Mouse (Mus musculus) gastrocnemius, adult 18-20 months (tissue): Measurements from ENCODE around the gene Smad3. TPM values are rescaled to one million over a fixed set of nuclear protein-coding genes. Genes with fewer than 3 reads are reported as not detected.

ENCODE experiments used
- DNase-seq: peaks from one replicate; pipeline ENCODE4 v3.0.0; 2021; ENCODE audit warnings: low spot score
- total RNA-seq, 2 experiments: library from RNA; stranded (reverse); gene quantifications; 2 replicates each; pipeline ENCODE4 v1.2.3; 2021

The Smad3 gene
- total RNA-seq, 2 experiments from 2014 or later = 56.8 to 76.4 TPM

DNA sequence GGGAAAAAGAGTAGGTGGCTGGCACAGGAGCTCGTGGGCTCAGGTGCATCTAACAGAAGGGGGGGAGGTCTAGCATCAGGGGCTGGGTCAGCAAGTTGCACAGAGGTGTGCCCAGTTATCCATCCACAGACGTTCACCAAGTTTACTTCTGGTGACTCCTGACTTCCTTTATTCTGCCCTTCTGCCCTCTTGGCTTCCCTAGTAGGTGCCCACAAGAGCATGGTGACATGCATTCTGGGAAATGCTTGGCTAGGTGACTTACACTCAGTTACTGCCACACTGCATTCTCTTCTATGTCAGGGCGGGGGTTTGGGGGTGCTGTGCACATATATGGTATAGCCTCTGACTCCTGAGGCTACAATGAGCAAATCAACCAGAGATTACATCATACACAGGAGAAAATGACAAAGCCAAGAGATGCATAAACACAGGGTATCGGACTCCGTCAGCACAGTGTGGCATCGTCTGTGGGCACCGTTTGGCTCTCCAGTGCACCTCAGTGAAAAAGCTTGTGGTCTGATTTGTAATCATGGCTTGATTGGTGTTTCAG, 54.5 kb downstream of the Smad3 start:
- no peak for DNase-seq

DNA sequence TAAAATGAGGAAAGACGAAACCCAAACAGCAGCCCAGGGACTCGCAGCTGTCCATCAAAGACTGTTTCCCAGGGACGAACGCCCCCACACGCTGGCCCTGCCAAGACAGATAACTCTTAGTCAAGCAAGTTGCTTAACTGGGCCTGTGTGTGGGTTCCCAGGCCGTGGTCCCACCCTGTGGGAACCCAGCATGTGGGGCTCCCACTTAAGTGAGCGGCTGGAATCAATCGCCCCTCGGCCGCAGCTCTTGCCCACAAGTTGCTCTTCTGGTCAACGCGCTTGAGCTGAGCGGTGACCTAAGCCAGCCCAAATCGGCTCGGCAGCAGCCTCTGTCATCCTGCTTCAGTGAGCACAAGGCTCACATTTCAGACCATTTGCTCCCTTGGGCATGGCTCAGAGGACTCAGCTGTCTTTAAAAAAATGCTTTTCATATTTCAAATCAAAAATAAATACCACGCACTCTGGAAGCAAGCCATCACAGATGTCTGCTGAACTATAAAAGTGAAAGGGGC, 55.2 kb downstream of the Smad3 start:
- peak; percentile 79 for DNase-seq

DNA sequence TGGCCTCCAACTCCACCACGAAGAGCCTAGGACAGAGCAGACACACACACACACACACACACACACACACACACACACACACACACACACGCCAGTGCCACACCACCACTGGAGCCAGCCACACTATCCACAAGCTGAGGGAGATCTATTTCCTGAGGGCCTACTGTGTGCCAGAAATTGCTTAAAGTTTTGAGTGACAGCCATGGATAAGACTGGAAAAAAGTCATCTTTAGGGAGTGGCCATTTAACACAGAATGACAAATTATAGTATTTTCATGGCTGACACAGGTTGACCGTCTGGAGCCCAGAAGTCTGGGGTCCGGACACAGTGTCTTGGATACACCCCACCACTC, 55.9 kb downstream of the Smad3 start:
- no peak for DNase-seq

DNA sequence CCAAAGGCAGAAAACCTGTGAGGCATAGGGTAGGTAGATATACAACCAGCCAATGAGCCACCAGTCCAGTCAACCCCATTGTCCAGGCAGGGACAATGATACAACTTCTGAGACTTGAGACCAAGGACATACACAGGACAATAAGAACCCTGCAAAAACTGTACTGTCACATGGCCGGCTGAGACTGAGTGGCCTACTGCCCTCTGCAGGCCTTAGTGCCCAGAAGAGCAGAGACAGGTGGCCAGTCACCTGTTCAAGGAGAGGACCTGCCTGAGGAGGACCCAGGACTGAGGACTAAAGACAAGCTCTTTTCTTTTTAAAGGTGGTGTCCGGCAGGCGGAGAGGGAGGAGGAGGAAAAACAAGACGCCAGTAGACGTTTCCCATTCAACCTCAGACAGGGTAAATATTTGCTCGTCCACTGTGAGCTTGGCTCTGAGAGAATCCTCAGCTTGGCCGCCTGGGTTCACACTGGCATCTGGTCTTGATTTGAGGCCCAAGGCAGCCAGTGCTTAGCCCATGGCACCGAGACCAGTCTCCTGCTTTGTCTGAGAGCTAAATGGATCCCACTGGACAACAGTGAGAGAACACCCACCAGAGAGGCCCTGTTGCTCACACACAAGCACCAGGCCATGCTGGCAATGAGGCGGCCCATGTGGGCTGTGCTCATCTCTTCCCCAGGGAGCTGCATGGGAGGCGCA, 56.4 kb downstream of the Smad3 start:
- no peak for DNase-seq

DNA sequence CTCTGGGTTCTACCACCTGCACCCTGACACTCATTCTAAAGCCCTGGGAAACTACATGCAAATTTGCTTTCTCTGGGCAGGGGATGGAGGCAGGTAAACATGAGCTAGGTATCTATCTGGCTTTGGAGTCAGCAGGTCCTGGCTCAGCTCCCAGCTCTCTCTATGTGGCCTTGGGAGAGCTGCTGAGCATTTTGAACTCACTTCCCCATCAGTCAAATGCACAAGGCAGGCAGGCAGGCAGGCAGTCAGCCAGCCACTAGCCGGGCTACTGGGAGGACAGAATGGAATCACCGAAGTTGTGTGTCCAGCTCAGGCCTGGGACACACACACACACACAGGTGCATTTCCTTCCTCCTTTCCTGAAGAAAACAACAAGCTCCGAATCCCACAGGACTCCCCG, 58.6 kb downstream of the Smad3 start:
- no peak for DNase-seq

DNA sequence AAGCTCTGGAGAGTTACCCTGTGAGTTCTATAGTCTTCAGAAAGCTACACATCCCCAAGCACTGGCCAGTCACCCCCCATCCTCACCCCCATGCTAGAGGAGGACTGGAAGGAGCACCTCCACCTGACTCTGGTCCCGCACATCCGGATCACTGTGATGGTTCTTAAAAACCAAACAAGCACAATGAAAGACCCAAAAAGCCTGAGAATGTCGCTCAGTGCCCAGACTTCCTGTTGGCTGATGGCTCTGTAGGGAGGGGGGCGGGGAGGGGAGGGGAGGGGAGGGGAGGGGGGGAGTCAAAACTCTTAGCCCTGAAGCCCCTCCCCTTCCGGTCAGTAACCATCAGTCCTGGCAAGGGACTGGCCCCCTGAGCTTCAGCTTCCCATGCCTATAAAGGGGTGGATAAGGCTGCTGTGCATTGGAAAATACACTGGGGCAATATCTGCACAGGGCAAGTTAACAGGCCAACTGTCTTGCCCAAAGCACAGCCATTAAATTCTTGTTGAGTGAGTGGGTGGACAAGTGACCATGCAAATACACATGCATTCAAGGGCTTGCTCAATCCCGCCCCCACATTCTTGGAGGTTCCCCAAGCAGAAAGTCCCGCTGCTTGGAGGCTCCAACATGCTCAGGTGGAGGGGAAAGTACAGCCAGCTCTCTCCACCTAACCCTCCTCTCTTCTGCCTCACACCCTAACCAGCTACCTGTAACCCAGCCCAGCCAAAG, 59.3 kb downstream of the Smad3 start:
- no peak for DNase-seq

DNA sequence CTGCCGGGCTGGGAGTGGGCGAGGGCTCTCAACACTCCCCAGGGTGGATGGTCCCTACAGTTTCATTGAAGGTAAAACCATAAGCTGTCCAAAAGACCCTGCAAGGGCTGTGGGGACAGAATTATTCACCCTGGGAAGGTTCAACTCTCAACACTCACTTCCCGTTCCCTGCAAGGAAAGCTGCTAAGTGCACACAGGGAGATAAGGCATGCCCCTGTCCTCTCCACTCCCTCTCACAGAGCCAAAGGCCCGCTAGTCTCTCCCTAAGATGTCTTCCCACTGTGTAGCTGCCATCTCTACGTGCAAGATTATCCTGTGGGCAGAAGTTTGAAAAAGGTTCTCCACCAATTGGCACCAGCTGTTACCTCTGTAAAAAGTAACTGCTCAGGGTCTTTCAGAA, 60.2 kb downstream of the Smad3 start:
- no peak for DNase-seq

DNA sequence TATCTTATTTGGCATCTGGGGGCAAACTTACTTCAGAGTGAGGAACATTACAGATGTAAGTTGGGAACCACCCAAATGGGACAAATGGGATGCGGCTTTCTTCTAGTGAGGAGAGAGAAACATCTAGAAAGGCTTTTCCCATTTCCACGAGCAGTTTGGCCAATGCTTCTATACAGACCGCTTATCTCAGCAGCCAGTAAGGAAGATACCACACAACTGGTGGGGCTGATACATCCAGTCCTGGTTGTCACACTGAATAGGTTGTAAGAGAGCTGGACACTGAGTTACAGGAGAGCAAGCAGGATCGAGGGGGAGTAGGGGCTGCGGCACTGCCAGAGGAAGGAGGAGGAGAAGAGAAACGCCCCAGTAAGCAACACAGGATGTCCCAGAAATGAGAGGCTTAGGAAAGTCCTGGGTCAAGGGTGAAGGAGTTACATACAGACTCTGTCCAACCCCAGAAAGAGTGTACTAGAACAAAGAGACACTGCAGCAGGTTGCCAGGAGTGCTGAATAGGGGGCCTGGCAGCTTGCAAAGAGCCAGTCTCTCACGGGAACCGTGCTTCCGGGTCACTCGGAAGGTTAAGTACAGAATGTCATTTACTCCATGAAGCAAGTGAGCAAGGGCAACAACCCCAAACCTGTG, 61.2 kb downstream of the Smad3 start:
- DNase-seq = no peak

DNA sequence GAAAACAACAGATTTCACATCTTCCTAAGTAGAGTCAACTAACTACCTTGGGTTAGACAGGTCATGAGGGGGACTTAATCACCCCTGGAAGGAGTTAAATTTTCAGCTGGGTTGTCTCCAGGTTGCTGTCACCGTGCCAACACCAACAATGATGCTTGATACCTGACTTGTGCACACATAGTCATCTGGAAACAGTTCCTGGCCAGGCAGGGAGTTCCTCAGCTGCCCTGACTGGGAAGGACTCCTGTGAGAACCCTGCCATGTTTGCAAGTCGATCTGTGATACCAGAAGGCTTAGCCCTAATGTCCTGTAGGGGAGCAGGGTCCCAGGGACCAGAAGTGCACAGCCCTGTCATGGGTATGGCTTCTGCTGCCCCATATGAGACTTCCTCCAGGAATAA, 65.8 kb downstream of the Smad3 start:
- DNase-seq = no peak

DNA sequence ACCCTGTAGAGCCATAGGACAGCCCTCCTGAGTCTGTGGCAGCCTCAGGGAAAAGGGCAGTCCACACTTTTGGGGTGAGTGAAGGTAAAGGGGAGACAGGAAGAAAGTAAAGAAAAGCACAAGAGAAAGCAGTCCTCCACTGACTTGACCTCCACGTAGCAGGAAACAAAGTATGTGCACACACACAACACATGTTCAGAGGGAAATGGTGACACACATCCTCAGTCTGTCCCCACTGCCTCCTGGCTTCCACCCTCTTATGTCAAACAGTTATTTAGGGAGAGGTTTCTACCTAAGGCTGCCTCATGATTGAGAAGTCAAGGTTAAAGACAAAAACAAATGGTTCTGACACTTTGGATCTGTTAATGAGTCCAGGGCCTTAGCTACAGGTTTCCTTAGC, 67.3 kb downstream of the Smad3 start:
- DNase-seq = no peak

DNA sequence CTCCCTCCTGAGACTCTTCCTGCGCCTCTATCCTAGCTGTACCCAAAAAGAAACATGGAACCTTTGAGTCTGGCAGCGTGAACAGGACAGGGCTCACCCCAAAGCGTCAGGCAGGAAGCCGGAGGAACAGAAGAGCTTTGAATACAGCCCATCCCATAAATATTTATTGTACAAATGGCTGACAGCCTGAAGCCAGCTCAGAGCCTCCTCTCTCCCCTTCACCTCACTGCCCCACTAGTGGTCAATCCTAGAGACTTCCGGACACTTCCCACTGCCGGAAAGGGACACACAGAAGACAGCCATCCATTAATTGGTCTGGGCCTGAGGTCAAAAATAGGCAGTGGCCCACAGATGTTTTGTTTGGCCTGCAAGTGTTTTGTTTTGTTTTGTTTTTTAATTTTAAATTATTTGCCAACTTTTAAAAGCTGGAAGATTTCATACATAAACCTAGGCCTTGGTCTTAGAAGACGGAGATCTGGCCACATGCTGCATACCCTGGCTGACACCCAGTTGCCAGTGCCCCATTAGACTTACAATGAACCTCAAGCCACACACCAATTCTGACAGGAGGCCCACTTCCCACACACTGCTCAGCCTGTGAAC, 70.3 kb downstream of the Smad3 start:
- no peak for DNase-seq

DNA sequence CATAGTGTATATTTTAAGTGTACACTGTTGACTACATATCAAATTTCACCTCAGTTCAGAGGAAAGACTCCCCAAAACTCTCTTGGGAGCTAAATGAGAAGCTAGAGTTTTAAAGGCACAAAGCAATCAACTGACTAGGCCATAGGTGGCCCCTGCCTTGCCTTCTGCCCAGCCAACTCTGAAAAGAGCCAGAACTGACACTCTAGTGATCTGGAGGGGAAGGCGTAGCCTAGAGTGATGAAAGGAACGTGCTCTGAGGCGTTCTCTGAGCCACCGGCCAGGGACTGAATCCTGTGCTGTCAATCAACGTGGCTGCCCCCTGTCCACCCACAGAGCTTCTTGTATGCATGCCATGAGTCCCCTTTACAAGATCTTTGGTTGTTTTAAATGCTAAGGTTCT, 72.4 kb downstream of the Smad3 start:
- no peak for DNase-seq

DNA sequence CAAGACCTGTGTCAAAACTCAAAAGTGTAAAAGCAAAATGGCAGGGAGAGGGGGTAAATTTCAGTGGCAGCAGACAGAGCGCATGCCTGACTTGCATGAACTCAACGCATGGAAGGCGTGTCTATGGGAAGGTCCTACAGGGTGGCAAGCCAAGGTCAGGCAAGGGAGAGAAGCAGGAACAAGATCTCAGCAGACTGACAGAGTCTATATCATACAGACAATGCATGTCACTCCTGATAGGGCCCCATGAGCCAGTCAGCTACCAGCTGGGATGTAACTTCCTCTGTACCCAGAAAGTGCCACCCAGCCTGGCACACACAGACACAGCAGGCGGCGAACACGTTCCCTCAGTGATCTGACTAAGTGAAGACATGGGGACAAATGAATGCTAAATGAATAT, 73.5 kb downstream of the Smad3 start:
- no peak for DNase-seq

DNA sequence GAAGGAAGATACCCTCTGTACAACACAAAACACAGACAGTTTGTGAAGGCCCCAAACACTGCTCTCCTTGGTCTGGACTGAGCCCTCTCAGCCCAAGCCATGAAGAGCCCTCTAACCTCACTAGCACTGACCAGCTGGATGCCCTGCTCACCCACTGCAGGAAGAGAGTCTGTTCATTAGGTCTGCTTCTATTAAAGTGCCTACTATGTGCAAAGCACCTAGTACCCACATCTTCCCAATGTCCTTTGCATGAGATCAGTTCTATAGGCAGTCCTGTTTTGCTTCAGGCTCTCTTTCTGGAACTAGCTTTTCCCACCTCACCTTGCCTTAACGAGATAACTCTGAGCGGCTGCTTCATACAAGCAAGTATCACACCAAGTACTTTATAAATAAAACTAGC, 74.9 kb downstream of the Smad3 start:
- DNase-seq = no peak

DNA sequence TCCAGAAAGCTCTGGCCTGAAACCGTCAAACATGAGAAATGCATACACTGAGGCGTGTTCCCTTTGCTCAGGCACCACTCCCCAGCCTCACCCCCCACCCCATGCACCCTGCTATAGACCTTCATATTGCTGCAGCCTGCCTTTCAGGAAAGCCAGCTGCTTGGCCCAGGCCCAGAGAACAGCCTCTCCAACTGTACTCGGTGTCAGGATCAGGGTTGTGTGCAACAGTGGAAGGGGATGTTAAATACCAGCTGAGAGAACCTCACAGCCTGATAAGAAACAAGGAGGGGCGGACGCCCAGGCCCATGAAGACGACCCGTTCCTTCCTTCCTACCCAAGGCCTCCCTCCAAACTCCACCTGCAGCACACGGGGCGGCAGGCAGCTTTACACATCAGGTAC, 75.5 kb downstream of the Smad3 start:
- DNase-seq = no peak

DNA sequence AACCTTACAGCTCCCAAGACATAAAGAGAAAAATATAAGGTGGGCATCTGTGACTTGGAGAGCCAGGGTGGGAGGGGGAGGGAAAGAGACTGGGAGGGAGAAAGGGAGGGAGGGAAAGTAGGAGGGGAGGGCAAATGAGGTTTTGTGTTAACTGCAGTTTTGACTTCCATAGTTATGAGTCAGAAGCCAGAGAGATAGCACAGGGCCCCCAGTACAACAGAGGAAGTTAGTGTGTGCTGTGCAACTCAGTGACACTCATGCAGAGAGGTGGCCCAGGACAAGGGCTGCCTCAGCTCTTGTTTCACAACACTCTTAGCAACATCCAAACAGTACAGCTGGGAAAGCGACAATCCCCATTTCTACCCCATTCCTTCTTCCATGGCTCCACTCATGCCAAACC, 79.7 kb downstream of the Smad3 start:
- DNase-seq = no peak

DNA sequence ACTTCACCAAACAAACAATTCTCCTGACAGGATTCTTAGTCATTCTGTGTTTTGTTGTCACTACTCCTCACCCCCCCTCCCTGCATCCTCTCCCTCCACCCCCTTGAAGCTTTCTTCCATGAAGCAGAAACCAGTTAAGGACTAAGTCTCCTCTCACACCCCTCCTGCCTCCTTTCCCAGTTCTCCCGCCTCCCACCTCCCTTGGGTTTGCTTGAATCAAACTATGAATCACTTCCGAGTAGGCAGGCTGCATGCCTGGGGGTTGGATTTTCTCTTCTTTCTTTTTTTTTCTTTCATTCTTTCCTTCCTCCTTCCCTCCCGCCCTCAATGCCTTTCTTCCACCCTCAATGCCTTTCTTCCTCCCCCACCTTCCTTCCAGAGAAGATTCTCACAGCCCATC, 80.2 kb downstream of the Smad3 start:
- DNase-seq = no peak

DNA sequence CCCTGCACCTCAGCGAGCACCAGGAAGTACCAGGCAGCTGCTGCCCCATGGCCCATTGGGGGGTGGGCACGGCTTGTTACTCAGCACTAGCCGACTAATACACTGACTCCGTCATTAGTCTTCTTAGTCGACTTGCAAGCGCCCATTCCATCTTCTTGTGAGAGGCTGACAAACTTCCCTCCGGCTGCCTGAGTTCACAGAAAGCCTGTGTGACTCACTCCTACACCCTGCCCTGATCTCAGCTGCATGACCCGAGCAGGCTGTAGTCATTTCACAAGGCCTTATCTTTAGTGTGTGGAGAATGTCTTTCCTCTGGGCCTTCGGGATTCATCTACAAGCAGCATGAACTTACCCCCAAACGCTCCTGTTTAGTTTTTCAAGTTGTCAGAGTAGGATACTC, 83.2 kb downstream of the Smad3 start:
- DNase-seq = no peak

DNA sequence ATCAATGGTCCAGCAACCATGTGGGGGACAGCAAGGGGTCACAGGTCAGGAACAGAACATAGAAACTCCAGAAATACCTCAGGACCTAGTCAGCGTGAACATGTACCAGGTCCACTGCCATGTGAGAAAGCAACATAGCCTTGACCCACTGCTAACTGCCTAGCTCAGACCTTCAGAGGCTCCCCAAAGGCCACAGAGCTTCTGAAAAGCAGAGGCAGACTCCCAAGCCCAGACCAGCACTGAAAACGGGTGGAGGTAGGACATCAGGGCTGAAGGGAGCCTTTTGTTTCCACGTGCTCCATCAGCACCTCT, 84.3 kb downstream of the Smad3 start:
- no peak for DNase-seq

DNA sequence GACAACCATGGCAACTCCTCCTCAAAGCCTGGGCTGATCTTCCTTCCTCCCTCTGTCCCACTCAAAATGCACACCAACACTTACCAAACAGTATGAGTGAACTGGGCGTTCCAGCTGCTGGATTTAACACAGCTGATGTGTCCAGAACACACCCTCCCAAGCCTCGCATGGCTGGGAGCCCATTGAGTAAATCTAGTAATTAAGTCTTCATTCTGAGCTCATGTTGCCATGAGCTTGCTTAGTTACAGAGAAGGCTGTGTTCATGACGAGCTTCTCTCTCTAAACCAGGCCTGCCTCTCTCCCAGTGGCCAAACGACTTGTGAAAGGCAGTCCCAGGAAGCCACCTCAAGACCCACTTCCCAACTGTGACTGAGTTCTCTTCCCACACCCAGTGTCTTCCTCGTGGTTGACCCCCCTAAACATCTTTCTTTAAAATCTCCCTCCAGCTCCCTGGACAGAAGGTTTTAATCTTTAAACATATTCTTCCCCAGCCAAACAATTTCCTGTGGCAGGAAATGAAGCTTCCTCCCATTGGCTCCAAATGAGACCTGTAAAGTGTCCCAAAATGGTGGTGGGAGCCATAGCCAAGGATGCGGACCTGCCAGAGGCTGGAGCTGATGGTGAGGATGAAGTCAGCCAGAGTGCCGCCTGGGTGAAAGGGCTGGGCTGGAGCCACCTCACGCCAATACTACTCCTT, 84.8 kb downstream of the Smad3 start:
- peak; percentile 82 for DNase-seq

DNA sequence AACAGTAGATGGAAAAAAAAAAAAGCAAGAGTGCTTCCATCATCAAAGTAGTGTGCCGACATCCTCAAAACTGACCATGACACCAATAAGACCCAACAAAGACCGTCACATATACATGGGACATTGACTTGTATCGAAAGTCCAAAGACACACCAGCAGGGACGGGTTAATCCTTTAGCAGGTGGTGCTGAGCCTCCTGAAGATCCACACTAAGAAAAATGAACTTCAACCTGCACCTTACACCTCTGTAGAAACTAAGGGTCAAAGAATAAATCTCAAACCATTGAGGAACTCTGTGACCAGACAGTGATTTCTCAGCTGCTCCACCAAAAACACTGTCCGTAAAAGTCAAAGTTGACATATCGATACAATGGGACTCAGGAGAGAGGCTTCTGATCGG, 88.0 kb downstream of the Smad3 start:
- no peak for DNase-seq

DNA sequence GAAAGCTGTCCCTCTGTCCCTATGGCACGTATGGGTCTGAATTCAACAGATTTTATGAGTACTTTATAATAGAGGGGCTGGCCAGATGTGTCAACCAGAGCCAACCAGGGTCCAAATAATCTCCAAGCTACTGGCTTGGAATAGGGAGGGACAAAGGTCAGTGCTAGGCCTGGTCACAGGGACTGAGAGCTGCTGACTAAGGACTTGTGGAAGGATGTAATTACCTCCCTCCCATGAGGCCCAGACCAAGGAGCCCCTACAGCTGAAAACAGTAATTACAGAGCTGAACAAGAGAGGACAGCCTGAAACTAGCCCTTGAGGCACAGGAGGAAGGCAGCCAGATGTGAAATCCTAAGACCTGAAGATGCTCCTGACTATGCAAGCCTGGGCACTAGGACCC, 89.2 kb downstream of the Smad3 start:
- DNase-seq = no peak
